Mouse (Mus musculus): ENCODE measurements around the gene Meltf. TPM values are rescaled to one million over a fixed set of nuclear protein-coding genes. Genes with fewer than 3 reads are reported as not detected.
"Not testable (repeated sequence)": the region's sequence is repeated elsewhere in the genome, so short reads cannot be mapped to it uniquely, and the experiment has no call there.

The Meltf gene
- polyA plus RNA-seq, 1 experiment from 2014 or later, result 0.32 TPM

DNA sequence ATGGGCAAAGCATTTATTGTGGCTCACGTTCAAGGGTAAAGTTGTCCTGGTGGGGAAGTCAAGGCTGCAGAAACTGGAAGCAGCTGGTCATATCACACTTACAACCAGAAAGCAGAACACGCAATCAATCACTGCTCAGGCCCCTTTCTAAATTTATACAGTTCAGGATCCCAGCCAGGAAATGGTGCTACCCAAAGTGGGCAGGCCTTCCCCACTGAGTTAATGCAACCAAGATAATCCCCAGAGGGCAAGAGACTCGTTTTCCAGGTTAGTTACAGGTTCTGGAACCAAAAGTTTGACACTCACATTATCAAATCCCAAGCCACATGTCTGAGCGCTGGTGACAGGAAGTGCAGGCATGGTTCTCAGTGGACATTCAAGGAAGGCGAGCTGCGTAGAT, 60.2 kb downstream of the Meltf start:
- H3K9me3 ChIP-seq, result no peaks in the 10 kb centered on the region
- no peaks in the 10 kb centered on the region for H3K36me3 ChIP-seq
- H3K4me2 ChIP-seq, result no peak overlapping the region
- H3K9ac ChIP-seq, result no peak overlapping the region
- peaks cover 21% of the 10 kb centered on the region for H3K27me3 ChIP-seq
- WGBS, result 74% methylated on average over 6 of the region's 6 CpGs
- ATAC-seq (ENCODE audit: low read depth), result no peak
- peaks cover 22% of the 10 kb centered on the region for H3K4me1 ChIP-seq (replicated peaks)
- no peak overlapping the region for H3K27ac ChIP-seq (replicated peaks)
- no peak overlapping the region for H3K4me3 ChIP-seq

DNA sequence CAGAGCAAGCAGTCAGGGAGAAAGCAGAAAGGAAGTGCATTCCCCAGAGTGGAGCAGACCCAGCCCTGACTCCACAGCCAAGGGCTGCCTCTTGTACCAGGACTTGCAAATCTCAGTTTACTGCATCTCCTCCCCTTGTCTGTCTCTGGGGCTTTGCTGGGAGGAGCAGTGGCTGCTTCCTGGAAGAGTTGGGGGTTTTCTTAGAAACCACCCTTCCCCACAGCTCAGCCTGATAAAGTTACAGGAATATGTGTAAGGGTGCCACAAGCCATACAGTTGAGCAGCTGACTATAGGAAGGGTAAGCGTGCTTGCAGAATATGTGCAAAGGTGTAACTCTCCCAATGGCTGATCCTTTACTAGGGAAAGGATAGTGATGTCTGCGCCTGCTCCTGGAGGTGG, 62.0 kb downstream of the Meltf start:
- ATAC-seq (ENCODE audit: low read depth), result no peak
- WGBS, result 58% methylated on average over 2 of the region's 2 CpGs
- H3K4me1 ChIP-seq (replicated peaks), result peaks cover 21% of the 10 kb centered on the region

DNA sequence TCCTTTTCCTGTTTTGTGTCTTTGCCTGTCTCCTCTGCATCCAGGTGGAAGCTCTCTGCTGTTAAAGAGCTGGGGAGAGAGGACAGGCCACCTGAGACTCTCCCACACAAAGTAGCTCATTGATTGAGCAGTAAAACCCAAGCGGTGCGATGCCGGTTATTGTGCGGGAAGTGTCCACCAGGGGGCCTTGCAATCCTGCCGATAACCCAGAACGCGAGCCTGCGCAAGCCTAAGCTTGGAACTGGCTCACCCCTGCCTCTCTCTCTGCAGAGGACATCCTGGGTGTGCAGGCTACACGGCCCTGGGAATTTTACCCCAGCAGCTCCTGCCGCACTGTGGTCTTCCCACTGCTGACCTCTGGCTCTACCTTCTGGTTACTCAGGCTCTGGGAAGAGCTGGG, 65.4 kb downstream of the Meltf start:
- ATAC-seq (ENCODE audit: low read depth), result peak; percentile 49
- peaks cover 44% of the 10 kb centered on the region for H3K4me1 ChIP-seq (replicated peaks)
- no peak overlapping the region for H3K4me2 ChIP-seq
- H3K27me3 ChIP-seq, result no peaks in the 10 kb centered on the region
- H3K9ac ChIP-seq, result peak overlapping the region; percentile 47; the same call in 1 of the 2 replicates
- H3K27ac ChIP-seq (replicated peaks), result 0 out of 2 replicates have a peak overlapping the region, but pooled peaks have one; percentile 9
- peaks cover 8% of the 10 kb centered on the region; the same call in 1 of the 2 replicates for H3K36me3 ChIP-seq
- no peak overlapping the region for H3K4me3 ChIP-seq
- no peaks in the 10 kb centered on the region for H3K9me3 ChIP-seq
- 8% methylated on average over 10 of the region's 10 CpGs for WGBS

More for the DNA sequence above, 62.0 kb downstream of the Meltf start:
- peaks cover 14% of the 10 kb centered on the region for H3K27me3 ChIP-seq
- no peak overlapping the region for H3K4me2 ChIP-seq
- no peak overlapping the region for H3K9ac ChIP-seq
- H3K9me3 ChIP-seq, result no peaks in the 10 kb centered on the region
- H3K27ac ChIP-seq (replicated peaks), result no peak overlapping the region
- peaks cover 8% of the 10 kb centered on the region; the same call in 1 of the 2 replicates for H3K36me3 ChIP-seq
- no peak overlapping the region for H3K4me3 ChIP-seq

DNA sequence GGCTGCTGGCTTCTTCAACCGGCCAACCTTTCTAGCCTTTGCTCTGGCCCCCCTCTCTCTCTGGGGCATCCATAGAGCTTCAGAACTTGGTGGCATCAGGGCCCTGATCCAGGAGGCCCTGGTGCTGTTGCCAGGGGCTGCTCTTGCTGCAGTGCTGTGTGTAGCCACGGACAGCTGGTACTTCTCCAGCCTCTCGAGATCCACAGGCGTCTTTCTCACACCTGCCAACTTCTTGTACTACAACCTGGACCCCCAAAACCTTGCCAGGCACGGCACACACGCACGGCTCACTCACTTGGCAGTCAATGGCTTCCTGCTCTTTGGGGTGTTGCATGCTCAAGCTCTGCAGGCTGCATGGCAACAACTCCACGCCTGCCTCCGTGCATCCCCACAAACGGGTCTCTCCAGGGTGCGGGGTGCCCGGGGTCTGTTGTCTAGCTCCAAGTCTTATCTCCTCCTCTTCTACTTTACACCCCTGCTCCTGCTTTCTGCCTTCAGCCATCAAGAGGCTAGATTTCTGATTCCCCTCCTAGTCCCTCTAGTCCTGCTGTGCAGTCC, 66.2 kb downstream of the Meltf start:
- no peaks in the 10 kb centered on the region for H3K9me3 ChIP-seq
- 0 out of 2 replicates have a peak overlapping the region, but pooled peaks have one; percentile 47 for H3K9ac ChIP-seq
- no peaks in the 10 kb centered on the region for H3K27me3 ChIP-seq
- H3K36me3 ChIP-seq, result peaks cover 8% of the 10 kb centered on the region; the same call in 1 of the 2 replicates
- no peak overlapping the region for H3K4me2 ChIP-seq
- peaks cover 52% of the 10 kb centered on the region for H3K4me1 ChIP-seq (replicated peaks)
- ATAC-seq (ENCODE audit: low read depth), result no peak
- H3K27ac ChIP-seq (replicated peaks), result no peak overlapping the region
- no peak overlapping the region for H3K4me3 ChIP-seq
- WGBS, result 86% methylated on average over 12 of the region's 12 CpGs

DNA sequence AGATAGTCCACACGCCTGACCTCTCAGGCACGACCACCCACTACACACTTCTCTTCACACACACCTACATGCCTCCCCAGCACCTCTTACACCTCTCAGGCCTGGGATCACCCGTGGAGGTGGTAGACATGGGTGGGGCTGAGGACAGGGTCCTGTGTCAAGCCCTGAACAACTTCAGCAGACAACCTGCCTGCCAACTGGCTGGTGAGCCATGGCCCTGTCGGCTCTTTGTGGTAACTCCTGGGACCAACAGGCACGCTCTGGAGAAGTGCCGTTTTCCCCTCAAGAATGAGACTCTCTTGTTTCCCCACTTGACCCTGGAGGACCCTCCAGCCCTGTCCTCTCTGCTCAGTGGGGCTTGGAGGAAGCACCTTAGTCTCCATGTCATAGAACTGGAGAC, 66.8 kb downstream of the Meltf start:
- Histone ChIP-seq H3K27ac (replicated peaks) (no peak overlapping the region), H3K9ac (no peak overlapping the region), H3K27me3 (no peaks in the 10 kb centered on the region), H3K4me3 (no peak overlapping the region), H3K4me1 (replicated peaks) (peaks cover 56% of the 10 kb centered on the region), H3K4me2 (0 out of 2 replicates have a peak overlapping the region, but pooled peaks have one; percentile 74), H3K36me3 (peaks cover 8% of the 10 kb centered on the region; the same call in 1 of the 2 replicates), H3K9me3 (no peaks in the 10 kb centered on the region)
- 89% methylated on average over 6 of the region's 6 CpGs for WGBS
- ATAC-seq (ENCODE audit: low read depth), result no peak

DNA sequence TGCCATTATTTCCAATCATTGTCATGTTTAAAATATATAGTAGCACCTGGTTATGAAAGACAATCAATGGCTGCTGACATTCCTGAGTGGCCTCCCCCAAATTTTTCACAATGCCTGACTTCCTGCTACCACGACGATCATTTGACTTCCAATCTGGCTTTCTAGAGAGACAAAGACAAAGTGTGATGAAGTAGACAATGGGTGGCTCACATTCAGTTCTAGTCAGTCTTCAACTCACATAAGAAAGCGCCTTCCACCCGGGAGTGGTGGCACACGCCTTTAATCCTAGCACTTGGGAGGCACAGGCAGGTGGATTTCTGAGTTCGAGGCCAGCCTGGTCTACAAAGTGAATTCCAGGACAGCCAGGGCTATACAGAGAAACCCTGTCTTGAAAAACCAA, 67.4 kb downstream of the Meltf start:
- not testable (repeated sequence) for ATAC-seq (ENCODE audit: low read depth); H3K27ac ChIP-seq (replicated peaks); H3K9me3 ChIP-seq; H3K9ac ChIP-seq; H3K27me3 ChIP-seq; H3K4me3 ChIP-seq
- peaks cover 56% of the 10 kb centered on the region for H3K4me1 ChIP-seq (replicated peaks)
- H3K36me3 ChIP-seq, result peaks cover 11% of the 10 kb centered on the region
- H3K4me2 ChIP-seq, result peak overlapping the region; percentile 74
- 87% methylated on average over 6 of the region's 6 CpGs for WGBS

DNA sequence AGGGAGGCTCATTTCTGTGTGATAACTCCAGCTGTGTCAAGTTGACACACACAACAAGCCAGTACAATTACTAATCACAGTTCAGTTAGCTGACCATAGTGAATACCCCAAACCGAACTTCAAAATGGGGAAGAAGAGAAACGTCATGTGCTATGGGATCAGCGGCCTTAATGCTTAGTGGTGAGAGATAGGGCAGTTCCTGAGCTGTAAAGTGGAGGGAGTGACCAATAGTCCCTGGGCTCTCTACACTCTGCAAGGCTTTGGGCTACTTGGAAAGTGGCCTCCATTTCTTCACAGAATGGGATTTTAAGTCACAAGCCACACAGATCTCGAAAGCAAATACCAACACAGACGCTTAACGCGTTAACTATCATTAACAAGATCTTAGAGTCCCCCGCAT, 68.7 kb downstream of the Meltf start:
- H3K4me1 ChIP-seq (replicated peaks), result peaks cover 56% of the 10 kb centered on the region
- WGBS, result 37% methylated on average over 8 of the region's 8 CpGs
- H3K27ac ChIP-seq (replicated peaks), result 0 out of 2 replicates have a peak overlapping the region, but pooled peaks have one; percentile 92
- peak overlapping the region; percentile 74 for H3K4me2 ChIP-seq
- peak overlapping the region; percentile 84 for H3K4me3 ChIP-seq
- peak overlapping the region; percentile 88 for H3K9ac ChIP-seq
- H3K9me3 ChIP-seq, result no peaks in the 10 kb centered on the region
- ATAC-seq (ENCODE audit: low read depth), result no peak
- H3K27me3 ChIP-seq, result no peaks in the 10 kb centered on the region
- H3K36me3 ChIP-seq, result peaks cover 21% of the 10 kb centered on the region

DNA sequence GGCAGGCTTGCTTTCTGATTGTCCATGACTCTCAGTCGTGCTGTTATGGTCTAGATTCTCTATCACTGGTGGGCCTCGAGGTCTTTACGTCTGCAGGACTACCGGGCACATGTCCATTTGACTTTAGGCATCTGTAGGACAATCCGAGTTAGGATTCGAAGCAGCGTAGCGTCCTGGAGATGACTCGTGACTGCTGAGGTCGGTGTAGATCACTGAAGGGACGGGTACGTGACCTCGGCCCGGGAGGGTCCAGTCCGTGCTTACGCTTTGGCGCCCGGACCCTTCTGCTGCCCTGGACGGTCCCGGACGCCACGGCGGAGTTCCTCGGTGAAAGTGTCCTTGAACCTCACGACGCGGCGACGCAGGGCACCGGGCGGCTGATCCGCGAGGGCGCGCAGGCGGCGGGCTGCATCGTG, 69.3 kb downstream of the Meltf start:
- Histone ChIP-seq H3K27ac (replicated peaks) (peak overlapping the region; percentile 92), H3K4me3 (peak overlapping the region; percentile 84), H3K27me3 (no peaks in the 10 kb centered on the region), H3K9ac (peak overlapping the region; percentile 88), H3K4me1 (replicated peaks) (peaks cover 56% of the 10 kb centered on the region), H3K4me2 (peak overlapping the region; percentile 74), H3K36me3 (peaks cover 24% of the 10 kb centered on the region), H3K9me3 (no peaks in the 10 kb centered on the region)
- under 1% methylated on average over 38 of the region's 38 CpGs for WGBS
- peak; percentile 8 for ATAC-seq (ENCODE audit: low read depth)

DNA sequence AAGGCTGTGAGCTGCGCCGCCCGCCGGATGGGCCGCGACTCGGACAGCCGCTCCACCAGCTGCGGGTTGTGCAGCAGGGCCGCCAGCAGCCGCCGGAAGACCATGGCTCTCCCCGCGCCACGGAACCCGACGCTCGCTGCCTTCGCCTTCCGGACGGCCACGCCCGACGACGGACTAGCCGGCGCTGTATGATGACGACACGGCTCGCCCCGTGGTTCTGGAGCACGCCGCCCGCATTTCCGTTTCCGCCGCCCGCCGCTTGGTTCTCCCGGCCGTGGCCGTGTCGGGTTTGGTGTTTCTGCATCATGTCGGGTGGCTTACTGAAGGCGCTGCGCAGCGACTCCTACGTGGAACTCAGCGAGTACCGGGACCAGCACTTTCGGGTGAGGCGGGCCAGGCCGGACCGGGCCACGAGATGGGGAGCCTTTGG, 69.8 kb downstream of the Meltf start, which contains the start of the genes 0610012G03Rik and Ncbp2:
TSS of gene 0610012G03Rik (minus strand) at position 150 of the 430 bp plus-strand sequence.
TSS of gene Ncbp2 (plus strand) at position 169 of the 430 bp plus-strand sequence.
- Histone ChIP-seq H3K36me3 (peaks cover 24% of the 10 kb centered on the region), H3K27me3 (no peaks in the 10 kb centered on the region), H3K4me1 (replicated peaks) (peaks cover 56% of the 10 kb centered on the region), H3K4me2 (peak within 1 kb of the TSS; percentile 74), H3K9me3 (no peaks in the 10 kb centered on the region), H3K9ac (peak within 1 kb of the TSS; percentile 88), H3K27ac (replicated peaks) (peak within 1 kb of the TSS; percentile 92), H3K4me3 (peak within 1 kb of the TSS; percentile 84)
- peak; percentile 83 for ATAC-seq (ENCODE audit: low read depth)
- WGBS, result under 1% methylated on average over 55 of the region's 55 CpGs

Other genes with a start within 250 kb of the Meltf start
- 13.3 and 13.7 TPM in 2 replicates for gene Dlg1, start 215.4 kb upstream of the Meltf start, polyA plus RNA-seq (2015; fragmentation: Nextera tagmentation; extraction: Ambion mirVana)
- gene Pigz, start 55.0 kb downstream of the Meltf start, polyA plus RNA-seq (2015; fragmentation: Nextera tagmentation; extraction: Ambion mirVana), result 2.0 and 4.3 TPM in 2 replicates
- 93.1 and 99.5 TPM in 2 replicates for gene 0610012G03Rik, start 69.7 kb downstream of the Meltf start, polyA plus RNA-seq (2015; fragmentation: Nextera tagmentation; extraction: Ambion mirVana)
- gene Ncbp2, start 69.7 kb downstream of the Meltf start, polyA plus RNA-seq (2015; fragmentation: Nextera tagmentation; extraction: Ambion mirVana), result 106 and 120 TPM in 2 replicates
- gene Senp5, start 124.5 kb downstream of the Meltf start, polyA plus RNA-seq (2015; fragmentation: Nextera tagmentation; extraction: Ambion mirVana), result 17.7 and 18.7 TPM in 2 replicates
- 30.7 and 33.0 TPM in 2 replicates for gene Pak2, start 200.5 kb downstream of the Meltf start, polyA plus RNA-seq (2015; fragmentation: Nextera tagmentation; extraction: Ambion mirVana)
- gene Pigx, start 220.9 kb downstream of the Meltf start, polyA plus RNA-seq (2015; fragmentation: Nextera tagmentation; extraction: Ambion mirVana), result 106 and 125 TPM in 2 replicates
- gene Cep19, start 221.0 kb downstream of the Meltf start, polyA plus RNA-seq (2015; fragmentation: Nextera tagmentation; extraction: Ambion mirVana), result 48.7 and 51.2 TPM in 2 replicates

Measured in neural tube, embryonic 13.5 days (tissue).